Mouse (Mus musculus): ENCODE measurements around the gene Dlgap1. TPM values are rescaled to one million over a fixed set of nuclear protein-coding genes. Genes with fewer than 3 reads are reported as not detected.

Gene Dlgap1
- total RNA-seq, 2 experiments from 2014 or later, result 196 to 203 TPM

- intact Hi-C loops (cut with DNase I), result loop anchor here (2.0 to 10.0 kb wide), 4 partner anchors 202 to 865 kb away; no protein-coding TSS in a partner anchor
Measured at GRCm38 (mm10) chr17:70429746-70430451, 461.0 kb downstream of the Dlgap1 start.

GRCm38 (mm10) chr17:70430452-70430787, 461.5 kb downstream of the Dlgap1 start:
- intact Hi-C loops (cut with DNase I), result loop anchor here (2.0 to 10.0 kb wide), 3 partner anchors 202 to 534 kb away; no protein-coding TSS in a partner anchor
- DNase-seq (ENCODE audit: extremely low spot score in 1 of 2, low spot score in 2 of 2), result peak; percentile 54 to 62

More at GRCm38 (mm10) chr17:70429746-70430451, 461.0 kb downstream of the Dlgap1 start:
- peak; percentile 79 to 84 for DNase-seq (ENCODE audit: extremely low spot score in 1 of 2, low spot score in 2 of 2)

GRCm38 (mm10) chr17:70432834-70433233, 464.0 kb downstream of the Dlgap1 start:
- intact Hi-C loops (cut with DNase I), result loop anchor here (5.0 to 10.0 kb wide), 2 partner anchors 199 to 532 kb away; no protein-coding TSS in a partner anchor

GRCm38 (mm10) chr17:70434549-70434948, 465.7 kb downstream of the Dlgap1 start:
- no peak for DNase-seq (ENCODE audit: extremely low spot score in 1 of 2, low spot score in 2 of 2)
- intact Hi-C loops (cut with DNase I), result loop anchor here (5.0 to 10.0 kb wide), 2 partner anchors 198 to 530 kb away; no protein-coding TSS in a partner anchor

More at GRCm38 (mm10) chr17:70432834-70433233, 464.0 kb downstream of the Dlgap1 start:
- DNase-seq (ENCODE audit: extremely low spot score in 1 of 2, low spot score in 2 of 2), result no peak

- intact Hi-C loops (cut with DNase I), result loop anchor here (5.0 to 10.0 kb wide), 2 partner anchors 87 to 529 kb away; no protein-coding TSS in a partner anchor
- no peak for DNase-seq (ENCODE audit: extremely low spot score in 1 of 2, low spot score in 2 of 2)
Measured at GRCm38 (mm10) chr17:70435612-70436011, 466.7 kb downstream of the Dlgap1 start.

GRCm38 (mm10) chr17:70437229-70437628, 468.4 kb downstream of the Dlgap1 start:
- intact Hi-C loops (cut with DNase I), result loop anchor here (5.0 to 10.0 kb wide), 2 partner anchors 85 to 528 kb away; no protein-coding TSS in a partner anchor

GRCm38 (mm10) chr17:70442976-70443375, 474.1 kb downstream of the Dlgap1 start:
- intact Hi-C loops (cut with DNase I), result no loop called here
- DNase-seq (ENCODE audit: extremely low spot score in 1 of 2, low spot score in 2 of 2), result peak; percentile 32 to 66

More at GRCm38 (mm10) chr17:70437229-70437628, 468.4 kb downstream of the Dlgap1 start:
- DNase-seq (ENCODE audit: extremely low spot score in 1 of 2, low spot score in 2 of 2), result peak in 1 of 2 experiments; percentile 44

GRCm38 (mm10) chr17:70446451-70446850, 477.6 kb downstream of the Dlgap1 start:
- intact Hi-C loops (cut with DNase I), result no loop called here
- DNase-seq (ENCODE audit: extremely low spot score in 1 of 2, low spot score in 2 of 2), result no peak

- no peak for DNase-seq (ENCODE audit: extremely low spot score in 1 of 2, low spot score in 2 of 2)
- intact Hi-C loops (cut with DNase I), result no loop called here
Measured at GRCm38 (mm10) chr17:70455036-70455435, 486.2 kb downstream of the Dlgap1 start.

GRCm38 (mm10) chr17:70457103-70457502, 488.2 kb downstream of the Dlgap1 start:
- DNase-seq (ENCODE audit: extremely low spot score in 1 of 2, low spot score in 2 of 2), result no peak
- intact Hi-C loops (cut with DNase I), result no loop called here

- intact Hi-C loops (cut with DNase I), result no loop called here
- DNase-seq (ENCODE audit: extremely low spot score in 1 of 2, low spot score in 2 of 2), result no peak
Measured at GRCm38 (mm10) chr17:70462231-70462630, 493.4 kb downstream of the Dlgap1 start.

- intact Hi-C loops (cut with DNase I), result no loop called here
- DNase-seq (ENCODE audit: extremely low spot score in 1 of 2, low spot score in 2 of 2), result no peak
Measured at GRCm38 (mm10) chr17:70462771-70463491, 494.1 kb downstream of the Dlgap1 start.

- intact Hi-C loops (cut with DNase I), result no loop called here
- no peak for DNase-seq (ENCODE audit: extremely low spot score in 1 of 2, low spot score in 2 of 2)
Measured at GRCm38 (mm10) chr17:70466413-70466812, 497.5 kb downstream of the Dlgap1 start.

- intact Hi-C loops (cut with DNase I), result no loop called here
- peak in 1 of 2 experiments; percentile 25 for DNase-seq (ENCODE audit: extremely low spot score in 1 of 2, low spot score in 2 of 2)
Measured at GRCm38 (mm10) chr17:70470970-70471371, 502.1 kb downstream of the Dlgap1 start.

- intact Hi-C loops (cut with DNase I), result no loop called here
- DNase-seq (ENCODE audit: extremely low spot score in 1 of 2, low spot score in 2 of 2), result no peak
Measured at GRCm38 (mm10) chr17:70472162-70472561, 503.3 kb downstream of the Dlgap1 start.

GRCm38 (mm10) chr17:70473871-70474270, 505.0 kb downstream of the Dlgap1 start:
- no peak for DNase-seq (ENCODE audit: extremely low spot score in 1 of 2, low spot score in 2 of 2)
- intact Hi-C loops (cut with DNase I), result no loop called here

- intact Hi-C loops (cut with DNase I), result no loop called here
- DNase-seq (ENCODE audit: extremely low spot score in 1 of 2, low spot score in 2 of 2), result no peak
Measured at GRCm38 (mm10) chr17:70483716-70484115, 514.8 kb downstream of the Dlgap1 start.

- no peak for DNase-seq (ENCODE audit: extremely low spot score in 1 of 2, low spot score in 2 of 2)
- intact Hi-C loops (cut with DNase I), result no loop called here
Measured at GRCm38 (mm10) chr17:70485668-70486067, 516.8 kb downstream of the Dlgap1 start.

- no peak for DNase-seq (ENCODE audit: extremely low spot score in 1 of 2, low spot score in 2 of 2)
- intact Hi-C loops (cut with DNase I), result no loop called here
Measured at GRCm38 (mm10) chr17:70486259-70486658, 517.4 kb downstream of the Dlgap1 start.

- intact Hi-C loops (cut with DNase I), result no loop called here
- DNase-seq (ENCODE audit: extremely low spot score in 1 of 2, low spot score in 2 of 2), result no peak
Measured at GRCm38 (mm10) chr17:70486831-70487230, 518.0 kb downstream of the Dlgap1 start.

Measured in left cerebral cortex, postnatal 10 days (tissue).